Mouse (Mus musculus) olfactory bulb, adult 2 months (tissue): Measurements from ENCODE around the gene Ndufv3.

Source experiments
- CTCF ChIP-seq: fragments of 200-500 bp; IDR thresholded peaks from 2 replicates; pipeline ENCODE4 v1.5.1; 2012; ENCODE audit warnings: low read depth, mild to moderate bottlenecking, low read length, moderate library complexity; ENCODE audit not compliant: insufficient read depth
- POLR2A ChIP-seq: fragments of 200-500 bp; IDR thresholded peaks from 2 replicates; pipeline ENCODE4 v1.6.1; 2012; ENCODE audit warnings: mild to moderate bottlenecking, low read depth, low read length, moderate library complexity; ENCODE audit not compliant: insufficient read depth

GRCm38 (mm10) chr17:31571689-31572088 lies 51.8 kb downstream of the Ndufv3 start:
- TF ChIP-seq POLR2A (no peak), CTCF (no peak)
